Mouse (Mus musculus): ENCODE results near the gene Tifa. TPM values are rescaled to one million over a fixed set of nuclear protein-coding genes. Genes with fewer than 3 reads are reported as not detected.
"Not testable (repeated sequence)": the region's sequence is repeated elsewhere in the genome, so short reads cannot be mapped to it uniquely, and the experiment has no call there.

The Tifa gene
- polyA plus RNA-seq, 1 experiment from 2014 or later: 3.6 TPM

DNA sequence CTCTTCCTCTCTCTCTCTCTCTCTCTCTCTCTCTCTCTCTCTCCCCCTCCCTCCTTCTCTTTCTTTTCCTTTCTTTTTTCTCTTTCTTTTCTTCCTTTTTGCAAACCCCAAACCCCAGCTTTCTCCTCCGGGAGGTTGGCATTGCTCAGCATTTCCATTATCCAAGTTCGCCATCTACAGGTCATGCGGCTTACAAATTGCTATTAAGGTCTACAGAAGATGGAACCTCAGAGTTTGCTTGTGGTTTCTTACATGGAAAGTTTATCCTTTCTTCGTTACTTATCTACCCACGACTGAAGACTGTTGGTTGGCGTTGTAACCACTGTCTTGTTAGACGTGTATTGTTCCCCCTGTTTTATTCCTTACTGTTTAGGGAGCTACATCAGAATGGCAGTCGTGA, 30.4 kb upstream of the Tifa start:
- Histone ChIP-seq H3K4me1 (peaks cover 3% of the 10 kb centered on the region), H3K9ac (replicated peaks) (no peak overlapping the region), H3K27ac (replicated peaks) (no peak overlapping the region), H3K4me3 (replicated peaks) (no peak overlapping the region), H3K27me3 (replicated peaks) (peaks cover 69% of the 10 kb centered on the region), H3K36me3 (no peaks in the 10 kb centered on the region), H3K4me2 (no peak overlapping the region), H3K9me3 (replicated peaks) (no peaks in the 10 kb centered on the region)
- no peak; the same call in 1 of the 2 replicates for ATAC-seq (ENCODE audit: low FRiP score)
- WGBS: 17% methylated on average over 8 of the region's 8 CpGs

DNA sequence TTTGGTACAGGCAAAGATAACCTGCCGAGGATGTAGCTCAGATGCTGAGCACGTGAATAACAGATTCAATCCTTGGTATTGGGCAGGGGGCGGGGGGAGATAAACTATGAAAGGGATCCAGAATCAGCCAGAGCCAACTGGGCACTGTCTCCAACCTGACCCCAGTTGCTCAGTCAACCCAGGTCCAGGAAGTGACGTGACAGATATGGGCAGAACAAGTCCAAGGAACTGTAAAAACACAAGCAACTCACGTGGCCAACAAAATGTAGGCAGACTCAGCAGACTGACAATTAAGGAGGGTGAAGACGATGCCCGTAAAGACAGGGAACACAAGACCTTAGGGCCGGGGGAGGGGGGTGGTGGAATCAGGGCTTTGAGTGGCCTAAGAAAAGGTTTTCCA, 27.2 kb upstream of the Tifa start:
- H3K4me1 ChIP-seq: peaks cover 3% of the 10 kb centered on the region
- no peaks in the 10 kb centered on the region for H3K36me3 ChIP-seq
- H3K9ac ChIP-seq (replicated peaks): no peak overlapping the region
- H3K9me3 ChIP-seq (replicated peaks): no peaks in the 10 kb centered on the region
- no peak overlapping the region for H3K4me2 ChIP-seq
- H3K27me3 ChIP-seq (replicated peaks): peaks cover 39% of the 10 kb centered on the region
- H3K27ac ChIP-seq (replicated peaks): no peak overlapping the region
- ATAC-seq (ENCODE audit: low FRiP score): no peak
- no peak overlapping the region for H3K4me3 ChIP-seq (replicated peaks)
- 60% methylated on average over 8 of the region's 8 CpGs for WGBS

DNA sequence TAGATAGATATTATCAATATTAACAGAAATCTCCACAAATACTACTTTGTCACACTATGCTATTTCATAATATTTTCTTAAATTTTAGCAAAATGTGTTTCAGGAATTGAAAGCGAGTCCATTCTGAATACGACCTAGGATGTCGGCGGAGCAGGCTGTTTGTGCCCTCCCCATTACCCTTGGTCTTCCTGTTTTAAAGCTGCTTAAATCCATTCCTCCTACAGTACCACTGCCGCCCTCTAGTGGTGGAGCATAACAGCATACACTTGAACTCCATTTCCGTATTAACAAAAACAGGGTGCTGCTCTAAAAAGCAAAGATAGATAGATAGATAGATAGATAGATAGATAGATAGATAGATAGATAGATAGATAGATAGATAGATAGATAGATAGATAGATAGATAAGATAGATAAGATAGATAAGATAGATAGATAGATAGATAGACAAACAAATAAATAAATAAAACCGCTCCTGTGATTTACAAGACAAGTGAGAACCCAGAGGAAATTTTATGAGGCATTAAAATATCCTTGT, 26.5 kb upstream of the Tifa start:
- Histone ChIP-seq H3K9ac (replicated peaks) (no peak overlapping the region), H3K27ac (replicated peaks) (no peak overlapping the region), H3K36me3 (no peaks in the 10 kb centered on the region), H3K4me2 (no peak overlapping the region), H3K27me3 (replicated peaks) (peaks cover 34% of the 10 kb centered on the region), H3K4me1 (peaks cover 3% of the 10 kb centered on the region), H3K4me3 (replicated peaks) (no peak overlapping the region), H3K9me3 (replicated peaks) (no peaks in the 10 kb centered on the region)
- ATAC-seq (ENCODE audit: low FRiP score): no peak
- WGBS: 20% methylated on average over 7 of the region's 7 CpGs

- Histone ChIP-seq H3K27ac (replicated peaks) (no peak overlapping the region), H3K9me3 (replicated peaks) (no peaks in the 10 kb centered on the region), H3K36me3 (no peaks in the 10 kb centered on the region), H3K4me1 (no peaks in the 10 kb centered on the region), H3K27me3 (replicated peaks) (peaks cover 26% of the 10 kb centered on the region), H3K4me3 (replicated peaks) (no peak overlapping the region), H3K9ac (replicated peaks) (no peak overlapping the region), H3K4me2 (no peak overlapping the region)
- no peak for ATAC-seq (ENCODE audit: low FRiP score)
- WGBS: 57% methylated on average over 5 of the region's 5 CpGs
Measured at GRCm38 (mm10) chr3:127764541-127764940, 25.1 kb upstream of the Tifa start.

- peaks cover 16% of the 10 kb centered on the region for H3K27me3 ChIP-seq (replicated peaks)
Measured at GRCm38 (mm10) chr3:127765971-127766370, 23.6 kb upstream of the Tifa start.

DNA sequence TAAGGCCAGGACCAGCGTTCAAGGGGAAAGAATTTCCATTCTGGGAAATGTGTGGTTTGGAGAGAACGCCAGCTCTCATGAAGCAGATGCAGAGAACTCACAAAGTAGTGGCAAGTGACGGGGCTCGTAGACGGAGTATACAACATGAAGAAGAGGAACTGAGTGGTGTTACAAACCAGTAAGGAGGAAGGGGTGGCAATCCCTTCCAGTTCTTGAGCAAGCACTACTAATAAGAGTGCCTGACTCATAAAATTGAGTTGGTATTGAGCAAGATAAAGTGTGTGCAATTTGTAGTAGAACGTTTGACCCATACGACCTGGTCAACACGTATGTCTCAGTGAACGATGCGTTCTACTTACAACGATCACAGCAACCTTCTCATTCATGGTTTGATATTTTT, 20.5 kb upstream of the Tifa start:
- ATAC-seq (ENCODE audit: low FRiP score): no peak
- no peaks in the 10 kb centered on the region; the same call in 1 of the 2 replicates for H3K27me3 ChIP-seq (replicated peaks)
- no peaks in the 10 kb centered on the region for H3K4me1 ChIP-seq
- H3K9ac ChIP-seq (replicated peaks): no peak overlapping the region
- no peaks in the 10 kb centered on the region for H3K9me3 ChIP-seq (replicated peaks)
- H3K4me2 ChIP-seq: no peak overlapping the region
- WGBS: 89% methylated on average over 11 of the region's 11 CpGs
- H3K27ac ChIP-seq (replicated peaks): no peak overlapping the region
- no peak overlapping the region for H3K4me3 ChIP-seq (replicated peaks)
- no peaks in the 10 kb centered on the region for H3K36me3 ChIP-seq

More at GRCm38 (mm10) chr3:127765971-127766370, 23.6 kb upstream of the Tifa start:
- Histone ChIP-seq H3K4me2 (no peak overlapping the region), H3K4me1 (no peaks in the 10 kb centered on the region), H3K36me3 (no peaks in the 10 kb centered on the region), H3K4me3 (replicated peaks) (no peak overlapping the region), H3K9ac (replicated peaks) (no peak overlapping the region), H3K9me3 (replicated peaks) (no peaks in the 10 kb centered on the region), H3K27ac (replicated peaks) (no peak overlapping the region)
- WGBS: 72% methylated on average over 3 of the region's 3 CpGs
- no peak for ATAC-seq (ENCODE audit: low FRiP score)

GRCm38 (mm10) chr3:127780021-127780644, 9.5 kb upstream of the Tifa start, which contains the start of gene Alpk1:
Gene Alpk1 (minus strand): TSS chr3:127780527.
- Histone ChIP-seq H3K4me1 (peaks cover 6% of the 10 kb centered on the region; the same call in 1 of the 2 replicates), H3K36me3 (no peaks in the 10 kb centered on the region), H3K9ac (replicated peaks) (no peak within 1 kb of the TSS), H3K4me2 (peak within 1 kb of the TSS; percentile 63), H3K9me3 (replicated peaks) (no peaks in the 10 kb centered on the region), H3K27ac (replicated peaks) (no peak within 1 kb of the TSS), H3K27me3 (replicated peaks) (0 out of 2 replicates have a peak, but pooled peaks cover 4% of the 10 kb centered on the region), H3K4me3 (replicated peaks) (peak within 1 kb of the TSS; percentile 41)
- WGBS: 2% methylated on average over 24 of the region's 24 CpGs
- ATAC-seq (ENCODE audit: low FRiP score): peak; percentile 55; the same call in 1 of the 2 replicates

GRCm38 (mm10) chr3:127780921-127781320, 8.7 kb upstream of the Tifa start:
- Histone ChIP-seq H3K9me3 (replicated peaks) (no peaks in the 10 kb centered on the region), H3K36me3 (no peaks in the 10 kb centered on the region), H3K9ac (replicated peaks) (no peak overlapping the region), H3K4me2 (no peak overlapping the region), H3K27ac (replicated peaks) (no peak overlapping the region), H3K4me1 (peaks cover 6% of the 10 kb centered on the region; the same call in 1 of the 2 replicates), H3K27me3 (replicated peaks) (0 out of 2 replicates have a peak, but pooled peaks cover 4% of the 10 kb centered on the region), H3K4me3 (replicated peaks) (no peak overlapping the region)
- 94% methylated on average over 9 of the region's 9 CpGs for WGBS
- ATAC-seq (ENCODE audit: low FRiP score): no peak

DNA sequence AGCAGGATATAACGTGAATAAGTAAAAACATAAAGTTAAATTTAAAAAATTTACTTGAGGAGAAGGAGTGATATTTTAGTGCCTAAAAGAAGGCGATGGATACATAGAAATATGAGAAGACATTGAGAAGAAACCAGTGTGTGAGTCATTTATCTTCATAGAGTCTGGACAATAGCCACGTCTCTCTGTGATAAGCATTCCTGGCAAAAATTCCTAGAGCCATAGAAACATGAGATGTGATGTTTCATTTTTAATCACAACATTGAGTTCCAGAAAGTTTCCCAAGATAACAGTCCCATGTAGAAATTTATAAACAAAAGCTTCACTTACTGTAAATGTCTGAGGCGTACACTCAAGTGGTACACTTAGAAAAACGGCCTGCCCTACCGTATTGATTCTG, 6.7 kb upstream of the Tifa start:
- no peaks in the 10 kb centered on the region for H3K9me3 ChIP-seq (replicated peaks)
- H3K27me3 ChIP-seq (replicated peaks): peaks cover 13% of the 10 kb centered on the region
- peaks cover 6% of the 10 kb centered on the region; the same call in 1 of the 2 replicates for H3K4me1 ChIP-seq
- H3K9ac ChIP-seq (replicated peaks): no peak overlapping the region
- H3K4me2 ChIP-seq: no peak overlapping the region
- WGBS: 94% methylated on average over 6 of the region's 6 CpGs
- no peak overlapping the region for H3K4me3 ChIP-seq (replicated peaks)
- ATAC-seq (ENCODE audit: low FRiP score): no peak
- no peak overlapping the region for H3K27ac ChIP-seq (replicated peaks)
- no peaks in the 10 kb centered on the region for H3K36me3 ChIP-seq

DNA sequence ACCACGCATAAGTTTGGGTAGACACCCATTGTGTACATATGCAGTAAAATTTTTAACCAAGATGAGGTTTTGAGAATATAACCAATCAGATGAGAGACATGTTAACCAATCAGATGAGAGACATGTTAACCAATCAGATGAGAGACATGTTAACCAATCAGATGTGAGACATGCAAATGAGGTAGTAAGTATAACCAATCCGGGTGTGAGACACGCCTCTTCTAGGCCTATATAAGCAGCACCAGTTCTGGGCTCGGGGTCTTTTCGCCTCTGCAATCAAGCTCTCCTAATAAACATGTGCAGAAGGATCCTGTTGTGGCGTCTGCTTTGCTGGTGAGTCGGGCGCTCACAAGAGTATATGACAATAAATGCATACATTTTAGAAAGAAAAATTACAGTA, 5.9 kb upstream of the Tifa start:
- H3K27me3 ChIP-seq (replicated peaks): peaks cover 20% of the 10 kb centered on the region
- not testable (repeated sequence) for H3K27ac ChIP-seq (replicated peaks); H3K9me3 ChIP-seq (replicated peaks); H3K9ac ChIP-seq (replicated peaks); H3K4me1 ChIP-seq; H3K36me3 ChIP-seq; ATAC-seq (ENCODE audit: low FRiP score); H3K4me3 ChIP-seq (replicated peaks); H3K4me2 ChIP-seq
- 93% methylated on average over 8 of the region's 8 CpGs for WGBS

GRCm38 (mm10) chr3:127787032-127787431, 2.6 kb upstream of the Tifa start:
- Histone ChIP-seq H3K9me3 (replicated peaks) (no peaks in the 10 kb centered on the region), H3K4me3 (replicated peaks) (no peak overlapping the region), H3K36me3 (no peaks in the 10 kb centered on the region), H3K27me3 (replicated peaks) (peaks cover 31% of the 10 kb centered on the region), H3K9ac (replicated peaks) (no peak overlapping the region), H3K4me2 (no peak overlapping the region), H3K27ac (replicated peaks) (no peak overlapping the region), H3K4me1 (peaks cover 22% of the 10 kb centered on the region)
- ATAC-seq (ENCODE audit: low FRiP score): no peak

DNA sequence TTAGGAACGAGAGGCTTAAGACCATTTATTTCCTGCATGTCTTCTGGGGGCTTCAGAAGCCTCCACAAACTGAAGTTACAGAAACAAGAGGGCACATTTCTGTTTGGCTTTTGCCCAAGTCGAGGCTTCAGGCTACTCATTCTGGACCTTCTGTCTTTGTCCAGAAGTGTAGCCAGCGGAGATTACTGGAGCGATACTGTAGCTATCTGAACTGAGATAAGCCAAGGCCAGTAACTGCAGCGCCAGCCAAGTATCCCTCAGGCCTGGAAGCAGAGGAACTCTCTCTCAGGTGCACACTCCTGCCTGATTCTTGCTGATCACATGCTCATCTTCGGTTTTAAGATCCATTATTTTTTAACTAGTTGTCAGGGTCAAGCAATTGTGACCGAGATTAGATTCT, 1.6 kb upstream of the Tifa start:
- H3K9me3 ChIP-seq (replicated peaks): no peaks in the 10 kb centered on the region
- peaks cover 22% of the 10 kb centered on the region for H3K4me1 ChIP-seq
- no peak overlapping the region for H3K9ac ChIP-seq (replicated peaks)
- H3K36me3 ChIP-seq: no peaks in the 10 kb centered on the region
- 57% methylated on average over 7 of the region's 7 CpGs for WGBS
- peaks cover 36% of the 10 kb centered on the region for H3K27me3 ChIP-seq (replicated peaks)
- H3K4me2 ChIP-seq: no peak overlapping the region
- H3K27ac ChIP-seq (replicated peaks): no peak overlapping the region
- no peak overlapping the region for H3K4me3 ChIP-seq (replicated peaks)
- ATAC-seq (ENCODE audit: low FRiP score): no peak

Measured in neural tube, embryonic 15.5 days (tissue).